Mouse (Mus musculus): ENCODE measurements around the gene Csad.

DNA sequence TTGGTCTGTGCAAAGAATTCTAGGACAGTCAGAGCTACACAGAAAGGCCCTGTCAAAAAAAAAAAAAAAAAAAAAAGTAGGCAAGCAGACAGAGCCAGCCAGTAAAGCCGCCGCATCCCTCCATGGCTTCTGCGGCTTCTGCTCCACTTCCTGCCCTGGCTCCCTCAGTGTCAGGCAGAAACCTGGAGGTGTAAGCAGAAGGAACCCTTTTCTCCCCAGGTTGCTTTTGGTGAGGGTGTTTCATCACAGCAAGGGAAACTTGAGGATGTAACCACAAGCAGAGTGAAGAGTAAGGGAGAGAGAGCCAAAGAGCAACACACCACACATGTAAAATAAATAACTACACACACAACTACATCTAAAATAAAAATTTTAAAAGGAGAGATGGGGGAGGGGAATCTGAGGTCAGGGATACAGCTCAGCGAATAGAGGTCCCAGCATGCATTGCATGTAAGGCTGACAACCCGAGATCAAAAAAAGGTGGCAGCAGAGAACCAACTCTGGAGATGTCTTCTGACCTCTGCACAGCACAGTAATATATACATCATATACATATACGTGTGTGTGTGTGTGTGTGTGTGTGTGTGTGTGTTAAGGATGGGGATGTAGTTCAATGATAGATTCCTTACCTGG lies 38.9 kb downstream of the Csad start:
- TF ChIP-seq CTCF (IDR thresholded peaks at IDR 0.05; ENCODE audit: extremely low read depth, insufficient read depth, low read length) (no peak), POLR2A (IDR thresholded peaks at IDR 0.05; ENCODE audit: extremely low read depth, insufficient read depth, low read length) (no peak)

Data from cortical plate, adult 2 months (tissue).